Mouse (Mus musculus): ENCODE measurements around the gene Gm17402. TPM values are rescaled to one million over a fixed set of nuclear protein-coding genes. Genes with fewer than 3 reads are reported as not detected.

Gm17402 gene
- polyA plus RNA-seq, 1 experiment from 2014 or later = not detected

- Histone ChIP-seq H3K4me3 (ENCODE audit: low read depth, low read length) (no peak overlapping the region), H3K9me3 (replicated peaks; ENCODE audit: control insufficient read depth, low read length) (no peaks in the 10 kb centered on the region), H3K27ac (ENCODE audit: low read depth, low read length) (no peak overlapping the region), H3K4me1 (ENCODE audit: control insufficient read depth, insufficient read depth, low read length) (0 out of 2 replicates have a peak, but pooled peaks cover 2% of the 10 kb centered on the region), H3K36me3 (ENCODE audit: control insufficient read depth, insufficient read depth, low read length) (no peaks in the 10 kb centered on the region), H3K9ac (ENCODE audit: low read length) (no peak overlapping the region), H3K4me2 (ENCODE audit: low read length) (no peak overlapping the region), H3K27me3 (replicated peaks; ENCODE audit: control insufficient read depth, insufficient read depth, low read length) (no peaks in the 10 kb centered on the region)
- ATAC-seq (peak; percentile 50; the same call in 1 of the 2 replicates), DNase-seq (ENCODE audit: low spot score) (peak; percentile 42)
- WGBS = 42% methylated on average over 7 of the region's 7 CpGs
These were observed 34.0 kb downstream of the Gm17402 start for GRCm38 (mm10) chr3:67340921-67341320.

- H3K36me3 ChIP-seq (ENCODE audit: control insufficient read depth, insufficient read depth, low read length) = no peaks in the 10 kb centered on the region
- no peak for ATAC-seq
- no peak overlapping the region; the same call in 1 of the 2 replicates for H3K27ac ChIP-seq (ENCODE audit: low read depth, low read length)
- H3K9me3 ChIP-seq (replicated peaks; ENCODE audit: control insufficient read depth, low read length) = no peaks in the 10 kb centered on the region
- no peak overlapping the region for H3K4me2 ChIP-seq (ENCODE audit: low read length)
- H3K9ac ChIP-seq (ENCODE audit: low read length) = no peak overlapping the region
- DNase-seq (ENCODE audit: low spot score) = no peak
- H3K4me1 ChIP-seq (ENCODE audit: control insufficient read depth, insufficient read depth, low read length) = 0 out of 2 replicates have a peak, but pooled peaks cover 2% of the 10 kb centered on the region
- no peak overlapping the region for H3K4me3 ChIP-seq (ENCODE audit: low read depth, low read length)
- WGBS = 65% methylated on average over 3 of the region's 3 CpGs
- H3K27me3 ChIP-seq (replicated peaks; ENCODE audit: control insufficient read depth, insufficient read depth, low read length) = no peaks in the 10 kb centered on the region
These were observed 35.4 kb downstream of the Gm17402 start for GRCm38 (mm10) chr3:67339558-67339957.

- no peak for DNase-seq (ENCODE audit: low spot score)
- no peaks in the 10 kb centered on the region for H3K4me1 ChIP-seq (ENCODE audit: control insufficient read depth, insufficient read depth, low read length)
- H3K27me3 ChIP-seq (replicated peaks; ENCODE audit: control insufficient read depth, insufficient read depth, low read length) = no peaks in the 10 kb centered on the region
- no peaks in the 10 kb centered on the region for H3K9me3 ChIP-seq (replicated peaks; ENCODE audit: control insufficient read depth, low read length)
- no peak overlapping the region for H3K4me3 ChIP-seq (ENCODE audit: low read depth, low read length)
- H3K9ac ChIP-seq (ENCODE audit: low read length) = no peak overlapping the region
- 79% methylated on average over 4 of the region's 4 CpGs for WGBS
- H3K36me3 ChIP-seq (ENCODE audit: control insufficient read depth, insufficient read depth, low read length) = no peaks in the 10 kb centered on the region
- H3K27ac ChIP-seq (ENCODE audit: low read depth, low read length) = no peak overlapping the region
- no peak for ATAC-seq
- H3K4me2 ChIP-seq (ENCODE audit: low read length) = no peak overlapping the region
These were observed 52.5 kb downstream of the Gm17402 start for GRCm38 (mm10) chr3:67322422-67322821.

Other genes starting within 250 kb of the Gm17402 start
- 19.8 and 21.9 TPM in 2 replicates for gene Mlf1, start 1.1 kb downstream of the Gm17402 start, polyA plus RNA-seq (2014; fragmentation: Nextera tagmentation; extraction: Ambion mirVana)
- 36.1 and 36.2 TPM in 2 replicates for gene Gfm1, start 54.9 kb upstream of the Gm17402 start, polyA plus RNA-seq (2014; fragmentation: Nextera tagmentation; extraction: Ambion mirVana)
- gene Lxn, start 88.8 kb upstream of the Gm17402 start, polyA plus RNA-seq (2014; fragmentation: Nextera tagmentation; extraction: Ambion mirVana) = 72.2 and 74.0 TPM in 2 replicates
- gene Rarres1, start 140.4 kb upstream of the Gm17402 start, polyA plus RNA-seq (2014; fragmentation: Nextera tagmentation; extraction: Ambion mirVana) = 0.77 and 1.1 TPM in 2 replicates
- gene Mfsd1, start 207.6 kb upstream of the Gm17402 start, polyA plus RNA-seq (2014; fragmentation: Nextera tagmentation; extraction: Ambion mirVana) = 41.2 and 43.2 TPM in 2 replicates

Measured in forebrain, embryonic 14.5 days (tissue).